Mouse (Mus musculus) kidney, embryonic 15.5 days (tissue): ENCODE results near the gene Vdac2. TPM values are rescaled to one million over a fixed set of nuclear protein-coding genes. Genes with fewer than 3 reads are reported as not detected.

ENCODE experiments used
- ATAC-seq: fragments of 200-750 bp; cut with Nextera tagmentation; replicated peaks from 2 replicates; pipeline ENCODE4 v1.8.0; 2017; ENCODE audit warnings: moderate TSS enrichment; ENCODE audit not compliant: low FRiP score
- H3K27ac ChIP-seq: fragments of 300-500 bp; sonication (generic); 2 replicates; pipeline ENCODE4 v1.5.1; 2015; ENCODE audit warnings: mild to moderate bottlenecking, inconsistent platforms
- H3K27me3 ChIP-seq: fragments of 300-500 bp; sonication (generic); 2 replicates; pipeline ENCODE4 v1.6.1; 2015; ENCODE audit warnings: inconsistent platforms
- H3K36me3 ChIP-seq: fragments of 300-500 bp; sonication (generic); 2 replicates; pipeline ENCODE4 v1.6.1; 2015; ENCODE audit warnings: inconsistent platforms
- H3K4me1 ChIP-seq: fragments of 300-500 bp; sonication (generic); 2 replicates; pipeline ENCODE4 v1.6.1; 2015; ENCODE audit warnings: inconsistent platforms
- H3K4me2 ChIP-seq: fragments of 300-500 bp; sonication (generic); 2 replicates; pipeline ENCODE4 v1.6.1; 2015; ENCODE audit warnings: moderate library complexity, mild to moderate bottlenecking, inconsistent platforms
- H3K4me3 ChIP-seq: fragments of 300-500 bp; sonication (generic); replicated peaks from 2 replicates; pipeline ENCODE4 v1.5.1; 2015; ENCODE audit warnings: mild to moderate bottlenecking, inconsistent platforms
- H3K9ac ChIP-seq: fragments of 300-500 bp; sonication (generic); 2 replicates; pipeline ENCODE4 v1.6.1; 2015; ENCODE audit warnings: mild to moderate bottlenecking, inconsistent platforms
- H3K9me3 ChIP-seq: fragments of 300-500 bp; sonication (generic); replicated peaks from 2 replicates; pipeline ENCODE4 v1.6.1; 2016; ENCODE audit warnings: inconsistent platforms
- WGBS: fragments of 180-500 bp; shearing (Covaris S2); methylation state at CpG from one replicate; pipeline ENCODE4 v1.1.7; 2015; ENCODE audit warnings: mixed read lengths; 5-methylcytosine and 5-hydroxymethylcytosine counted together
- polyA plus RNA-seq: library from polyadenylated mRNA; unstranded; fragments of >200 nt; fragmentation: Nextera tagmentation; extraction: Ambion mirVana; gene quantifications from 2 replicates; pipeline ENCODE4 v1.2.1, GENCODE M21; 2015

Vdac2 gene
- polyA plus RNA-seq, 1 experiment from 2014 or later, result 318 TPM

DNA sequence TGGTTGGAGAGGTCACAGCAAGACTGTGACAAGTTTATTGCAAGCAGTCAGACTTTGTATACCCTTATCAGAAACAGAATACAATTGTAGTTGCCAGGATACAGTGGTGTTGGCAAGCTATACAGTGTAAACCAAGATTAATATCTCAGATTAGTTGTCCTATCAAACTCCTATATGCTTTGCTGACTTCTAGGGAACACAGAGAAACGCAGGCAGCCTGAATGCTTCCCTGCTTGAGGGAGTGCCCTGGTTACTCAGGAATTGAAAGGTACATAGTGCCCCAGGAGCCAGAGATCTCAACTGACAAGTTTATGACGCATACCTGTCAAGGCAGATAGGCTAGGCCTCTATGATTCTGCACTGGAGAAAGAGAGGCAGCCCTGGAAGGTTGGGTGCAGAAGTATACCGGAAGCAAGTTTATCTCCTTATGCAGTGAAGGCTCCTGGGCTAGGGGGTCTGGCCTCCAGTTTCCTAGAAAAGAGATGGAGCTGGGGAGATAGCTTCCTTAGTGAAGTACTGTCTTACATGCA is 18.3 kb upstream of the Vdac2 start:
- no peak overlapping the region for H3K4me2 ChIP-seq
- 0 out of 2 replicates have a peak overlapping the region, but pooled peaks have one; percentile 11 for H3K27ac ChIP-seq
- H3K4me1 ChIP-seq, result 0 out of 2 replicates have a peak, but pooled peaks cover 6% of the 10 kb centered on the region
- WGBS, result 72% methylated on average over 3 of the region's 3 CpGs
- no peaks in the 10 kb centered on the region for H3K9me3 ChIP-seq
- no peak overlapping the region for H3K4me3 ChIP-seq
- no peak overlapping the region for H3K9ac ChIP-seq
- H3K27me3 ChIP-seq, result no peaks in the 10 kb centered on the region
- H3K36me3 ChIP-seq, result no peaks in the 10 kb centered on the region
- ATAC-seq, result no peak

DNA sequence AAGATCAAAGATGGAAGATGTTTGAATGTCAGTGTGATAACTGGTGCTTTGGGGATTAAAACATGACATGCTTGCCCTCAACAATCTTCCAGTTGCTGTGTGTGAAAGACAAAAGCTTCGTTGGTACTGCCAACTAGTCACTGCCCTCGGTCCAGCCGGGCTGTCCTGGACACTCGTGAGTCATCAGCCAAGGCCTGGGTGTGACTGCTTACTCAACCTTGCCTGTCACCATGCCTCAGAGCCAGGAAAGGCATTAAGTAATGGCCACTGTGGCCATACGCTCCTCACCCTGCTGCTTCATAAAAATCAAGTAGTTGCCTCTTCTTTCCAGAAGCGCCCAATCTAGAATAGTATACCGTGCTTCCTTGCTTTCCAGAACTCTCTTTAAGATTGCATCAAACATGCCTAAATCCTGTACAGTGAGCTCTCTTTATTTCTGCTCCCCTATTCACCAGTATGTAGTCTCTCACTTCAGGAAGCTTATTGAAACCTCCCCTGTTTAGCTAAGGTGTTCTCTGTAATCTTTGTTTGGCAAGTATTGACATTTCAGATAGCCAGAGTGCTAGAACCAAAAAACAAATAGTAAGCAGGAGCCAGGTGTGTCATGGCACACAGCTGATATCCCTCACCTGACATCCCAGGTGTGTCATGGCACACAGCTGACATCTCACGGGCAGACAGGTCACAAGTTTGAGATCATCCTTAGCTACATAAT is 16.7 kb upstream of the Vdac2 start:
- H3K27me3 ChIP-seq, result no peaks in the 10 kb centered on the region
- no peaks in the 10 kb centered on the region for H3K36me3 ChIP-seq
- WGBS, result 74% methylated on average over 8 of the region's 8 CpGs
- no peak overlapping the region for H3K4me3 ChIP-seq
- no peak overlapping the region for H3K27ac ChIP-seq
- no peak for ATAC-seq
- H3K9me3 ChIP-seq, result no peaks in the 10 kb centered on the region
- no peak overlapping the region for H3K9ac ChIP-seq
- no peak overlapping the region for H3K4me2 ChIP-seq
- 0 out of 2 replicates have a peak, but pooled peaks cover 8% of the 10 kb centered on the region for H3K4me1 ChIP-seq

GRCm38 (mm10) chr14:21809418-21809817 is 15.6 kb upstream of the Vdac2 start:
- Histone ChIP-seq H3K36me3 (no peaks in the 10 kb centered on the region), H3K4me2 (no peak overlapping the region), H3K4me3 (no peak overlapping the region), H3K27me3 (no peaks in the 10 kb centered on the region), H3K9ac (no peak overlapping the region), H3K9me3 (no peaks in the 10 kb centered on the region), H3K4me1 (peaks cover 13% of the 10 kb centered on the region; the same call in 1 of the 2 replicates), H3K27ac (no peak overlapping the region)
- no peak for ATAC-seq
- 96% methylated on average over 2 of the region's 2 CpGs for WGBS

DNA sequence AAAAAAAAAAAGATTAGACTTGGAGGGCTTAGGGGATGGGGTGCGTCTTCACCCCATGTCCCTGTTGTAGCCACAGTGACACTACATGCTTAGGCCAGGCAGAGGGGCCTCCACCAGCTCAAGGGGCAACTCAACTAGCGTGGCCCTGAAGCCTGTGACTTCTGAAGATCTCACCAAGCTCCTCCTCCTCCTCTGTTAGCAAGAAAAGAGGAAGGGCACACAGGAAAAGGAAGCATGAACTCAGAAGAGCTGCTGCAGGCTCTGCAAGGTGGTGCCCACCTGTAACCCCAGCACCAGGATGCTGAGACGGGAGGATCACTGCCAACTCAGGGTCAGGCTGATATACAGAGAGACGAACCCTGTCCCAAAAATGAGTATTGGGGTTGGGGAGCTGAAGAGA is 13.7 kb upstream of the Vdac2 start:
- Histone ChIP-seq H3K9me3 (no peaks in the 10 kb centered on the region), H3K27me3 (no peaks in the 10 kb centered on the region), H3K27ac (no peak overlapping the region), H3K4me2 (no peak overlapping the region), H3K9ac (no peak overlapping the region), H3K4me1 (peaks cover 11% of the 10 kb centered on the region; the same call in 1 of the 2 replicates), H3K4me3 (no peak overlapping the region), H3K36me3 (no peaks in the 10 kb centered on the region)
- WGBS, result 82% methylated on average over 4 of the region's 4 CpGs
- ATAC-seq, result no peak

- ATAC-seq, result no peak
- H3K4me2 ChIP-seq, result no peak overlapping the region
- WGBS, result 84% methylated on average over 10 of the region's 10 CpGs
- H3K27me3 ChIP-seq, result no peaks in the 10 kb centered on the region
- peaks cover 10% of the 10 kb centered on the region for H3K4me1 ChIP-seq
- no peak overlapping the region for H3K4me3 ChIP-seq
- H3K27ac ChIP-seq, result no peak overlapping the region
- H3K36me3 ChIP-seq, result no peaks in the 10 kb centered on the region
- H3K9me3 ChIP-seq, result no peaks in the 10 kb centered on the region
- no peak overlapping the region for H3K9ac ChIP-seq
Observed at GRCm38 (mm10) chr14:21811744-21812393, 13.2 kb upstream of the Vdac2 start.

DNA sequence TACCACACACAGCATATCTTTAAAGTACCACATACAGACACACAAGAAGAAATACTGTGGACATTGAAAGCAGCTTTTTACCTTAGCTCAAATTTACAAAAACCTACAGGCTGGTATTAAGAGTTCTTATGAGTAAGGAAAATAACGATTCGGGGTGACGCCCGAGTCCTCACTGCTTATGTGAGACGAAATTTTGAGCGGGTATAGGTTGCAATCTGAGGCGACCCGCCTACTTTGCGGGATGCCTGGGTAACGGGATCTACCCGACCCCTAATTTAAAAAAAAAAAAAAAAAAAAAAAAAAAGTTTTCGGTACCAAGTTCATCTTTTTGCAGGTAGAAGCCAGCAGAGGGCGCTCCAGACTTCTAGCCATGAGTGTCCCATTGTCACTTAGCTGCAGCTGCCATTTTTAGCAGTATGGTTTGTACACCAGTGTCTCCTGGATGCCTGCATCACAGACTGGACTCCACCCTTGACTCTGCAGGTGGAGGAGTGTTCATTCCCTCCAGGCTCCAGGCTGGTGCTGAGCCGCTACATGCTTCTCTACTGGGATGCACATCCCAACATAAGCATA is 12.4 kb upstream of the Vdac2 start:
- no peaks in the 10 kb centered on the region for H3K27me3 ChIP-seq
- no peak overlapping the region for H3K4me3 ChIP-seq
- no peak for ATAC-seq
- no peak overlapping the region for H3K27ac ChIP-seq
- H3K9me3 ChIP-seq, result no peaks in the 10 kb centered on the region
- no peaks in the 10 kb centered on the region for H3K36me3 ChIP-seq
- no peak overlapping the region for H3K9ac ChIP-seq
- H3K4me1 ChIP-seq, result peaks cover 10% of the 10 kb centered on the region
- H3K4me2 ChIP-seq, result no peak overlapping the region
- WGBS, result 21% methylated on average over 14 of the region's 14 CpGs

GRCm38 (mm10) chr14:21813216-21813615 is 11.8 kb upstream of the Vdac2 start:
- H3K4me1 ChIP-seq, result peaks cover 10% of the 10 kb centered on the region
- WGBS, result 81% methylated on average over 4 of the region's 4 CpGs
- no peak for ATAC-seq
- no peaks in the 10 kb centered on the region for H3K27me3 ChIP-seq
- H3K9me3 ChIP-seq, result no peaks in the 10 kb centered on the region
- H3K9ac ChIP-seq, result no peak overlapping the region
- H3K4me3 ChIP-seq, result no peak overlapping the region
- H3K4me2 ChIP-seq, result no peak overlapping the region
- no peaks in the 10 kb centered on the region for H3K36me3 ChIP-seq
- no peak overlapping the region for H3K27ac ChIP-seq

GRCm38 (mm10) chr14:21813847-21814246 is 11.2 kb upstream of the Vdac2 start:
- 75% methylated on average over 3 of the region's 3 CpGs for WGBS
- Histone ChIP-seq H3K27ac (no peak overlapping the region), H3K36me3 (no peaks in the 10 kb centered on the region), H3K9me3 (no peaks in the 10 kb centered on the region), H3K9ac (no peak overlapping the region), H3K4me1 (peaks cover 10% of the 10 kb centered on the region), H3K27me3 (no peaks in the 10 kb centered on the region), H3K4me2 (no peak overlapping the region), H3K4me3 (no peak overlapping the region)
- no peak for ATAC-seq

DNA sequence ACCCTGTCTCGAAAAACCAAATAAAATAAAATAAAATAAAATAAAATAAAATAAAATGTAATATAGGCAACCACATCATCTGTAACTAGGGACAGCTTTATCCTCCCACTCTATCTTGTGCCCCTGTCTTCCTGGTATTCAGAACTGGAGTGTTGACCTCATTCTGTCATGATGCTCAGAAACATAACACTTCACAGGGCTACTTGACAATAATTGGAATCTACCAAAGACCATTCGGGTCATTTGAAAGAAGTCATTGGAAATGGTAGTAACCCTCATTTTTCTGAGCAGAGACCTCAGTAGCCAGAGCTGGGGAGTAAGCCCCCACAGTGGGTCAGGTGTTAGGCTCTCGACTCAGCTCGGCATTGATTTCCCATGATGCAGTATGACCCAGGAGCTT is 10.4 kb upstream of the Vdac2 start:
- Histone ChIP-seq H3K27ac (no peak overlapping the region), H3K4me3 (no peak overlapping the region), H3K36me3 (no peaks in the 10 kb centered on the region), H3K9ac (no peak overlapping the region), H3K4me1 (peaks cover 10% of the 10 kb centered on the region), H3K27me3 (no peaks in the 10 kb centered on the region), H3K9me3 (no peaks in the 10 kb centered on the region), H3K4me2 (no peak overlapping the region)
- ATAC-seq, result no peak
- 96% methylated on average over 4 of the region's 4 CpGs for WGBS

DNA sequence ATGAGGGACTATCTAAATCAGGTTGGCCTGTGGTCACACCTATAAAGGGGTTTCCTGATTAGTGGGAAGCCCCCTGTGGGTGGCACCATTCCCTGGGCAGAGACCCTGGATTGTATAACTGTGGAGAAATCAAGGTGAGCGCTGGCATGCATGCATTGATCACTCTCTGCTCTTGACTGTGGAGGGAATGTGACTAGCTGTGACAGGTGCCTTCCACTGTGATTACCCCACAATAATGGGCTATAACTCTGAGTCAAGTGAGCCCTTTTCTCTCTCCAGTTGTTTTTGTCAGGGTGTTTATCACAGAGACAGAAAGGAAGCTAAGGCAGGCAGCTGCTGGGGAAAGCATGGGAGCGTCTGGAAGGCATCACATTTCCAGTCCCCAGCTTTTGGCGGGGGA is 8.8 kb upstream of the Vdac2 start:
- H3K4me2 ChIP-seq, result no peak overlapping the region
- ATAC-seq, result no peak

DNA sequence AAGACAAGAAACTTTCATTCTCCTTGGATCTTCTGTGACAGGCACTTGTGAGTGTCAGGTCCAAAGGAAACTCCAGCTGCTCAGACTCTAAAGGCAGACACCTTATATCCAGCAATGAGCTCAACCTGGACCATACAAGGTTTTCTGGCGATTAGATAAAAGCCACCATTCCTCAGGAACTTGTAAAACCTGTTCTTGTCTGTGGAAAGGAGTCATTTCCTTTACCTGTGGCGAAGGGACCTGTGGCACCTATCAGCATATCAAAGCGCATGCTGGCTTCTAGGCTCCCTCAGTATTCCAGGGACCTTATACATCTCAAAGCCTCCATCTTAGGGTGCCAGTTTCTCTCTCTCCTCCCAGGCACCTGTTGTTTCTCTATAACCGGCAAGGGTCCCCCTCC is 7.6 kb upstream of the Vdac2 start:
- H3K9ac ChIP-seq, result no peak overlapping the region
- ATAC-seq, result no peak
- H3K4me1 ChIP-seq, result peaks cover 14% of the 10 kb centered on the region
- 53% methylated on average over 4 of the region's 4 CpGs for WGBS
- H3K4me3 ChIP-seq, result no peak overlapping the region
- no peaks in the 10 kb centered on the region for H3K27me3 ChIP-seq
- H3K27ac ChIP-seq, result peak overlapping the region; percentile 24; the same call in 1 of the 2 replicates
- no peaks in the 10 kb centered on the region for H3K36me3 ChIP-seq
- no peak overlapping the region for H3K4me2 ChIP-seq
- H3K9me3 ChIP-seq, result no peaks in the 10 kb centered on the region

More for the DNA sequence above, 8.8 kb upstream of the Vdac2 start:
- Histone ChIP-seq H3K36me3 (no peaks in the 10 kb centered on the region), H3K27ac (no peak overlapping the region), H3K4me1 (peaks cover 10% of the 10 kb centered on the region), H3K4me3 (no peak overlapping the region), H3K9me3 (no peaks in the 10 kb centered on the region), H3K9ac (no peak overlapping the region), H3K27me3 (no peaks in the 10 kb centered on the region)
- WGBS, result 53% methylated on average over 3 of the region's 3 CpGs

DNA sequence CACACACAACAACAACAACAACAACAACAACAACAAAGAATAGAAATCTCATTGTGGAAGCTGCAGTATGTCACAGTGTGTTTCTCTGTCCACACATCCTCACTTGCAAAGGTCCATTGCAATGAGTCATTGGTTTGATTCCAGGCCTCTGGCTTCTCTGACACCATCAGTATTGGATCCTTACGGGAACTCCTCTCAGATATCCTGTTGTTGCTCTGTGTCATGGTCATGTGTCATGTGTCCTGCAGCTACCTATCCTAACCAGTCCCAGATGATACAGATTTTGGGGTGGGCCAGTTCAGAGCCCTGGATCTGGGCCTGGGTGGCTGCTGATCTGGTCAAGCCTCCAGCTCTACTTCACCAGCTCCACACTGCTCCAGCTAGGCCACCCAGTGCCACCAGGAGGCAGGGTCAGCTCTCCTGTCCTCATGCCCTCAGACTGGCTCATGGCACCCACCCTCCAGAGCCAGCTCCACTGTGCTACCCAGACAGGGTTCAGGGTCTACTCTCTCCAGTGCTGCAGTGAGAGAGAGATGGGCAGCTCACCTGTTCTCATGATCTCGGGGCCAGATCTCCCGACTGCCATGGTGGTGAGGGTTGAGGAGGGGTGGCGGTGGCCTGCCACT is 4.0 kb upstream of the Vdac2 start:
- Histone ChIP-seq H3K4me3 (no peak overlapping the region), H3K27me3 (no peaks in the 10 kb centered on the region), H3K9me3 (no peaks in the 10 kb centered on the region), H3K9ac (no peak overlapping the region), H3K27ac (no peak overlapping the region), H3K4me1 (peaks cover 37% of the 10 kb centered on the region), H3K36me3 (no peaks in the 10 kb centered on the region), H3K4me2 (no peak overlapping the region)
- WGBS, result 93% methylated on average over 4 of the region's 4 CpGs
- 0 out of 2 replicates have a peak, but pooled peaks have one; percentile 13 for ATAC-seq
